Mouse (Mus musculus) spleen, embryonic (tissue): ENCODE data around the gene Il2rb.

Source experiments
- CTCF ChIA-PET: fragments of 350-600 bp; sonication (Branson Sonifier 250); formaldehyde crosslinking; loops from one replicate; lab custom pipeline; 2022; lab: Charles Lee

The Il2rb gene

DNA sequence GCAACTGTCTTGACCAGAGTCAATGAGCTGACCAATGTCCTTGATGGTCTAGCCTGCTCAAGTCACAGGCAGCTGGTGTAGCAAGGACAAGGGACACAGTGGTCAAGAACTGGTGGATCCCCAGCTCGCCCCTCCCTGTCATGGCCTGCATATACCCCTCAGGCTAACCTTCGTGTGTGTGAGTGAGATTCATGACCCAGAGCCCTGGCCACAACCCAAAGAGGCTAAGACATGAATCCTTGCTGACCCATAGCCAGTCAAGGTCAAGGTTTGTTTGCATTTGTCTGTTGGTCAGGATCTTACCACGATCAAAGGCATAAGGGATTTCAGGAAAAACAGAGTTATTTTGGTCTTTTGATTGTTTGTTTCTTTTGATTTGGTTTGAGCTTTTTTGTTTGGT, 12.6 kb downstream of the Il2rb start:
- CTCF ChIA-PET: no interaction called here

DNA sequence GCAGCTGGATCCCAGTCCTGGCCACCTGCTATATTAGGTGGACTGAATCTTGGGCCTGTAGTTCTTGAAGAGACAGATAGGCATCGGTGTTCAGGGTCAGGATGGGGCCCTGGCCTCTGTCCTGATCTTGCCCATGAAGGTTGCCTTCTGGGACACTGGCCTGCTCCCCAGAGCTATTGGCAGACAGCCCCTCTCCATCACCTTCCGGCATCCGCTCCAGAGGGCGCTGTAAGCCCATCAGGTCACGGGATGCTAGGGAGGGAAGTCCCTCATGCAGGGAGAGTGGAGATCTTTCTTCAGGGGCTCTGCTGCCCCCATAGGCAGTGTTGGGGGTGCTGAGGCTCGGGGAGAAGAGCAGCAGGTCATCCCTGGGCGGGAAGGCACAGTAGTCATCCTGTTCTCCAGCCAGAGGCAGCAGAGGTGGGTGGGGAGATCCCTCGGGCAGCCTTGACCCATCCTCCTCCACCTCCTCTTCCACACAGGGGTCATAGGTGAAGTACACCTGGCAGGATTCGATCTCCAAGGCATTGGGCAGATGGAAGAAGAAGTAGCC, 13.5 kb downstream of the Il2rb start:
- CTCF ChIA-PET: no interaction called here

DNA sequence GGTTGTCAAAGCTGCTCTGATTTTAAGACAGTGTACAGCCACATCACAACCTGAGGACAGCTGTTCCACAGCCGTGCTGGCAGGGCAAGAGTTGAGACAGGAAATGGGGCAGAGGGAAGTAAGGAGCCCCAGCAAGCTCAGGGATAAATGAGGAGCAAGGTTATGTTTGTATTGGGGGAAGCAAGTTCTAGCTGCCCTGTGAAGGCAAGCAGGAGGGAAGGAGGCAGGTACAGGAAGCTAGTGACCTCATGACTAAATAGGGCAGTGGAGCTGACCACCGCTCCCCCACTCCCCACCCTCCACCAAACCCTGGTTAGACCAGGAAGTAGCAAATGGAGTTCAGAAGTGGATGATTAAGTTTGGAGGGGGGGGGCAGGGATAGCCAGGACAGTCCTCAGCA, 14.1 kb downstream of the Il2rb start:
- CTCF ChIA-PET: no interaction called here

DNA sequence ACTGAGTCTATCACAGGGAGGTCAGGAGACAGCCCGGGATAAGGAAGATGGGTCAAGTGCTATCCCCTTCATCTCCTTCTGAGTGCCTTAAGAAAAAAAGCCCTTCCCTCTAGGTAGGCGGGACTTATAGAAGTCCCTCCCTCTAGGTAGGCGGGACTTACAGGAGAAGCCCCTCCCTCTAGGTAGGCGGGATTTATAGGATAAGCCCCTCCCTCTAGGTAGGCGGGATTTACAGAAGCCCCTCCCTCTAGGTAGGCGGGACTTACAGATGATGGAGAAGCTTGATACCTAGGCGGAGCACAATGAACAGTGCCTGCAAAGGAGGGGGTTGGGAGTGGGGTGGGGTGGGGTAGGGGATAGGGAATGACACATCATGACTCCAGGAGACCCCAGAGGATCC, 15.0 kb downstream of the Il2rb start:
- CTCF ChIA-PET: interaction anchor here (0.5 to 0.6 kb wide), 2 partner anchors 11 to 298 kb away, joined by 3 read pairs; no protein-coding TSS in a partner anchor

DNA sequence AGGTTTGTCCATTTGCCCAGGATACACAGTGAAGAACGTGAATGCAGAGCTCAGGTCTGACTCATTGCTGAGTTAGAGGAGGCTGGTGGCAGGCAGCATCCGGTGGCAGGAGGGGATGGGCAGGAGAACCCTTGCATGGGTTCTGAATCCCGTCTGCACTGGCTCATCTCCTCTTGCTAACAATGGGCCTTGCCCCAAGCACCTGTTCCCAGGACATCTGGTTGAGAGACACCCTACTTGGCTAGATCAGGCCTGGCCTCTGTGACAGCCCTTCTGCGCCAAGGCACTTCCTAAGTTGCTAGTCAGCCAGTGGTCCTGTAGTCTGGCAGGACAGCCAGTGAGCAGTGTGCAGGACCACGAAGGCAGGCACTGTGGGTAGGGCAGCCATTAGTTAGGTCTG, 15.6 kb downstream of the Il2rb start:
- CTCF ChIA-PET: no interaction called here

DNA sequence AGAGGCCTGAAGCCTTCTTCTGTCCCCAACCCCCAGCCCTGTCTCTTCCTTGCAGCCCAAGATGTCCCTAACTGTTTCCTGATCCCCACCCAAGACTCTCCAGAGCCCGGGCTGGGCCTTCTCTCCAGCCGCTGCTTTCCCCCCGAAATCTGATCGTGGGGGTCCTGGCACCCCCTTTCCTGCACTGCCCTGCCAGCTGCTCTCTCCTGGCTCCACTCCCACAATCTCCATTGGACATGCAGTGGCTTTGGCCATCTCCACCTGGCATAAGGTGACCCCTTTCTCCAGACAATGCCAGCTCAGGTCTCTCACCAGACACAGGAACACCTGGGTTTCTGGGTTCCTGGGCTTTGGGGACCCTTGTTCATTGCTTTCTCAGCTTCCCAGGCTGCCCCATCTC, 17.0 kb downstream of the Il2rb start:
- CTCF ChIA-PET: no interaction called here

DNA sequence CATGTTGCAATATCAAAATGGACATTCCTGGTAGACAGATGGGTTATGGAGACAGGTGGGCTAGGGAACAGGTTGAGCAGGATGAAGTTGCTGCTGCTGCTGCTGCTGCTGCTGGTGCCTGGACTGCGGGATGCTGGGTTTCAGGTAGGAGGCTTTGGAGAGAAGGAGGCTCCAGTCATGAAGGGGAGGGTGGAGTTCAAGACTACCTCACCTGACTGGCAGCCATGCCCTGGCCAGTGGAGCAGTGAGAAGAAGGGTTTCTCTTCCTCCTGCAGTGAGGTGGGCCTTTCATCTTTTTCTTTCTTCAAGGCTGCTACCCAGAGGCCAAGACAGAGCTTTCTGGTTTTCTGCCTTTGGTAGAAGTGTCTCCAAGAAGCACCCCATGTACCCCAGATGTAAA, 18.2 kb downstream of the Il2rb start:
- CTCF ChIA-PET: no interaction called here

DNA sequence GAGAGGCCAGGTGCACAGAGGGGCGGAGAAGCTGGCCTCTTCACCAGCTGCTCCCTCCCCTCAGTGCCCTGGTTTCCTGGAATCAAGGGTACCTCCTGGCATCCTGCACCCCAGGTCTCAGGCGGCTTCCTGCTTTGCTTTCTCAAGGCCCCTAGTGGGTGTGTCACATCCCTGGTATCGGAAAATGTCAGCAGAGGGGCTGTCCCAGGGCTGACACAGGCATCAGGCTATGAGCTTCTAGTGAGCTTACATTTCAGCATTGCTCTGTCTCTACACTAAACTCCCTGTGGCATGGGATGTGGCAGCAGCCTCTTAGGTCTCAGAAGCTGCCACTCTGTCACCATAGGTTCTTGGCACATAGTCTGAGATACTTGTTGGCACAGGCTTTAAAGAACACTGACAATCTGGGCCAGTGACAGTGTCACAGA, 19.5 kb downstream of the Il2rb start:
- CTCF ChIA-PET: no interaction called here

DNA sequence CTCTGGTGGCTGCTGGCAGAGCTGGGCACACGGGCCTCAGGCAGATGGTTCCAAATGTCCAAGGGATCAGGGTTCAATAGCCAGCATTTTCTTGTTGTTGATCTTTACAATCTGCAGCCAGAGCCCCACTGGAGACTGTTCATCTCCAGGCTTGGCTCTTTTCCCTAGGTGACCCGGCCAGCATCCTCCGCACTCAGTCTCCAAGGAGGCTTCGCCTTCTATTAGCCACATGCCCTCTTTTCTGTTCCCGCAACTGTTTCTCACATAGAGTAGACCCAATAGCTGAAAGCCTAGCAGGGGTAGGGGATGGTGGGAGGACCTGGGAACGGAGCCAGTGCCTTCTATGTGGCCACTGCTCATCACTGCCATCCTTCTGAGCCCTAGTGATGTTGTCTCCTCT, 21.6 kb downstream of the Il2rb start:
- CTCF ChIA-PET: no interaction called here

DNA sequence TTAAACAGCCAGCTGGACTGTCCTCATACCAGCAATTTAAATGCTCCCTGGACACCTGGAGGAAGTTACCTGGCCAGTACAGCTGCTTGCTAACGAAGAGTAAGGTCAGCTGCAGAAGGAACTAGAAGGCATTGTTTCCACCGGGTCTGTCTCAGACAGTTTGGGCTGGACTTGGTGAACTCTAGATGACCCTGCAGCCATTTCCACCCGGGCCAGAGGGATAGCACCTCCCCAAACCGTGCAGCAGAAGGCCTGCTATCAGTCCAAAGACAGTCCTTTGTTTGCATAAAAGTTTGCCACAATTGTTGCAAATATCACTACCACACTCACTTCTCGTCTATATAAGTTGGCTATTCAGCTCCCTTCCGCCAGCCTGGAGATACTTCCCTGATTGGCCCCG, 23.2 kb downstream of the Il2rb start:
- CTCF ChIA-PET: no interaction called here

DNA sequence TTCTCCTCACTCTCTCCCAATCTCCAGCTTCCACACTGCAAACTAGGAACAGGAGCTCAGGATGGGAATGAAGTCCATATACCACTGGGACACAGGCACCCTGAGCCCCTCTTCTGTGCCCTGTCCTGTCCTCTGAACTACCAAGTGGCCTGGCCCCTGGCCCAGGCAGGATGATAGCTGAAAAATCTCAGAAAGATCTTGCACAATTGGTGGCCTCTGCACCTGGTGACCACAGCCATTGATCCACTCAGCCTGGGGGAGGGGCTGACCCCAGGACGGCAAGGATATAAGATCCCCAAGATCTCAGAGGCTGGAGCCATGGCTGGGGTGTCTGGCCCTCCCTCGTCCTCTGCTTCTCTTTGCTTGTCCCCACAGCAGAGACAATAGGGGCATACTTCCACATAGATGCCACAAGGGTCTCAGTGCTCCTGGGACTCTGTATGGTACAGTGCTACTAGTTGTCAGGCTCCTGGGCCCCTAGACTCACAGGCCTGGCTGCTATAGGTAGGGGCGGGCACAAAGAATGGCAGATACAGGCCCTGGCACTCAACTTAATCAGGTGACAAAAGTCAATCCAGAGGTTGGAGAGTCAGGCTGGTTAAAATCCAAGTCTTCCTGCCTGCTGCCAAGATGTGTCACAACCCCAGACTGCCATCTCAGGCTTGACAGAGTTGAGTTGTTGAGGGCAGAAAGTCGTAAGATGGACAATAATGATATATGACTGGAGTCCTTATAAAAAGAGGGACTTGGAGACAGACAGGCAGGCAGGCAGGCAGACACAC, 24.4 kb downstream of the Il2rb start:
- CTCF ChIA-PET: no interaction called here

DNA sequence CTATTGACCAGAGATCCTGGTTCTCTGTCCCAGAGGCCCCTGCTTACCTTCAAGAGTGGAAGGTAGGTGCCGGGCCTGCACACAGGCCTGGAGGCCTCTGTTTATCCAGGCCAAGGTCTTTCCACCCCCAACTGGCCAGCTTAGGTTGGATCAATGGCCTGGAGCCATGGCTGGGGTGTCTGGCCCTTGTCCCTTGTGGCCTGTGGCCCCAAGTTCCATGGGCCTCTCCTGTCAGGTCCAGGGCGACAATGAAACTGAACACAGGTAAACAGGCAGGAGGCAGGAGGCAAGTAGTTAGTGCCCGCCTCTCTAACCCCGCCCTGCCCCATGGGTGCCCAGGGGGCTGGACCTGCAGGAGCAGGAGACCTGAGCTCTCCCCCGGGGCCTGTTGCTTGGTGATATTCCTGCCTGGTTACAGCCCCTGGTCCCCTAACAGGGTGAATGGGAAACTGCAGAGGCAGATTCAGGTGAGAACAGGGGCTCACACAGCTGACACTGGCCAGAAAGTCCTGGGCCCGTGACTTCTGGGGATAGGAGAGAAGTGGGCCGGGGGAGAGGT, 26.6 kb downstream of the Il2rb start, which contains the start of gene Tmprss6:
Gene Tmprss6, minus strand, starts transcription at position 256 of the 559 bp plus-strand sequence.
- CTCF ChIA-PET: no interaction called here

DNA sequence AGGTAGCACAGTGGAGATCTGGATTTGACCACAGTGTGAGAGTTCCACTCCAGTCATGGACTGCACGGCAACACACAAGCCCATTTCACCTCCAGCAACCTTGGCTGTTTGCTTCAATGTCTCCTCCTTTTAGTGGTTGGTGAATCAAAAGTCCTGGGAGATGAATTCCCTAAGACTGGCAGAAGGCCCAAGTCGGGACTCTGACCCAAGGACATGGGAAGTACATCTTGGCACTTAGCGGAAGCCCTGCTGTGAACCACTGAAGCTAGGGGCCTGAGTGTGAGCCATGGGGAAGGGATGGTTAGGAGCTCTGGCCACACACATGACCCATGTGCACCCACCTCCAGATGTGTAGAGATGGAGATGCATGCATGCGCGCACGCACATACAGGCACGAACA, 27.5 kb downstream of the Il2rb start:
- CTCF ChIA-PET: no interaction called here

DNA sequence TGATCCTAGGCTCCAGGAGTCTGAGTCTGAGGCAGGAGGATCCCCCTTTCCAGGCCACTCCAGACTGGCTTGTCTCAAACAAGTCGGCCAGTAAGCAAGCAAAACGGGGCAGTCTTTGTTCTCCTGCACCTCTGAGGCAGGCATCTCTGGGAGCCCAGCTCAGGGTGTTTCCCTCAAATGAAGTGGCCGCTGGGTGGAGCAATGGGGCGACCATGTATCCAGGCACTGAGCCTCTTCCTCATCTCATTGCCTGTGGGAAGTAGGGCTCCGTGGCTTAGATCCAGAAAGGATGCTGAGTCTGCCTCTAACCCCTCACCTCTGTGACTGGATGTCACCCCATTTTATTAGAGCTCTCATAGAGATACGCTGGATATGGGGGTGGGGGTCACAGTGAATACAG, 28.3 kb downstream of the Il2rb start:
- CTCF ChIA-PET: no interaction called here

DNA sequence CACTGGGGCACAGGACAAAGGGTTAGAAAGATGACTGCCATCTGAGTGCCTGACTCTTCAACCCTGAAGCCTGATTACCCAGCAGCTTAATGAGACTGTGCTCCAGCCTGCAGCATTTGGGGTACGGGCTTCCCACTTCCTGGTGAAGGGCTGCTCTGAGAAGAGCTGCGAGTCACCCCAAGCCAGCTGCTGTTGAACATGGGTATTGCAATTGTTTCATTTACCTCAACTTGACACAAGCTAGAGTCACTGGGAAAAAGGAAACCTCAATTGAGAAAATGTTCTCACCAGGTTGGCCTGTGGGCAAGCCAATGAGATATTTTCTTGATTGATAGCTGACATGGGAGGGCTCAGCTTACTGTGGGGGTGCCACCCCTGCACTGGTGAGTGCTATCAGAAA, 32.1 kb downstream of the Il2rb start:
- CTCF ChIA-PET: no interaction called here

DNA sequence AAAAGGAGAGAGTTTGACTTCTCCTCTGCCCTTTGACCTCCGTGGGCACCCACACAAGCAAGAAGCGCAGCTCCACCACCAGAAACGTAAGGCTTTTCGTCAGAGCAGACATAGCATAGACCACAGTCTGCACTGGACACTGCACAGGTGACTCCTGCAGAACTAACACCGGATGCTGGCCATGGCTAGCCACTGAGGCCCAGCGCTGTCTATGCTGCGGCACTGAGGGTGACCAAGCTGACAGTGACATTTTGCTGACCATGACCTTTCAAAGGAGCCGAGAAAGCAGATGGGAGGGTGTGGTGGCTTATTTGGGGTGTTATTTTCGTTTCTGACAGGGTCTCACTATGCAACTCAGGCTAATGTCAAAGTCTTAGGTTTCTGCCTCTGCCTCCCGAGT, 37.9 kb downstream of the Il2rb start:
- CTCF ChIA-PET: no interaction called here

DNA sequence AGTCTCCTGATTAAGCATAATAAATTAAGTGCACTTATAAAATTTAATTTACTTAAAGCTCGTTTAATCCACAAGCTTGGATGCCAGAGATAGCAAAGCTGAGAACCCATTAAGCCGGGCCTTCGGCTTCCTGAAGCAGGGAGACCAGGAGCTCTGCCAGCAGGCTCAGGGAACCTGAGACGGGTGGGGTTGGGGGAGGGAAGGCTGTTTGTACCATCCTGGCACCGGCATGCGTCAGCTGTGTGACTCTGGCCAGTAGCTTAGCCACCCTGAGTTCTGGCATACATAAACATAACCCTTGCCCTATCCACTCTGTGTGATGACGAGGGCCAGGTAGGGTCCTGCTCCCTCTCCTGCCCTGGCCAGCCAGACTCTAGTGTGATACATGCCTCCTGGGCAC, 39.0 kb downstream of the Il2rb start:
- CTCF ChIA-PET: no interaction called here

DNA sequence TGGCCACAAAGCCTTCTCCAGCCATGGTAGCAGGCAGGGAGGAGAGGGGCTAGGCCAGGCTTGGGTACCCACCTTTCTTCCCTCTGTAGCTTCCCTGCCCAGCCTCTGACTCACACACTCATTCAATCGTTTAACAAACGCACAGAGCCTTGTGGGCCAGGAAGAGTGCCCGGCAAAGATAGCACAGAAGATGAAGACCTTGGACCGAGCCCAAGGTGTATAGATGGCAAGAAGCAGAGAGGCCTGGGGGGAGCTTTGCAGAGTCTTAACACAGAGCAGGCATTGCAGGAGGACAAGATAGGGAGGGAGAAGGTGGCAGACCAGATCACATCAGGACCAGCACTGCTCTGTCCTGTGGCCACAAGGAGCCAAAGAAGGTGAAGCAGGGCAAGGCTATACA, 39.9 kb downstream of the Il2rb start:
- CTCF ChIA-PET: no interaction called here

DNA sequence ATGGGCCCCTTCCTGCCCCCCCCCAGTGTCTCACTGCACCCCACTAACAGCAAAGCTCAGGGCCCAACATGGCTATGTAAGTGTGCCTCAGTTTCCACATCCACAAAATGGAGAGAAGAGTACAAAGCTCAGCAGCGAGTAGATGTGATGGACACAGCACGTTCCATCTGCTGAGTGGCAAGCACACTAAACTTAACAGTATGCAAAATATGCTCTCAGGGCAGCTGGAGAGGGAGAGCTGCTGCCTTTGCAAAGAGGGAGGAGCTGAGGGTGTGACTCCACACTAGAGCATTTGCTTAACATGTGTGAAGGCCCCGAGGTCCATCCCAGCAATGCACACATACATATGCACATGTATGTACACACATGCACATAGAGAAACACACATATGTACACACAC, 42.1 kb downstream of the Il2rb start:
- CTCF ChIA-PET: interaction anchor here (0.6 kb wide), 1 partner anchor 183 kb away, joined by 9 read pairs; no protein-coding TSS in a partner anchor

DNA sequence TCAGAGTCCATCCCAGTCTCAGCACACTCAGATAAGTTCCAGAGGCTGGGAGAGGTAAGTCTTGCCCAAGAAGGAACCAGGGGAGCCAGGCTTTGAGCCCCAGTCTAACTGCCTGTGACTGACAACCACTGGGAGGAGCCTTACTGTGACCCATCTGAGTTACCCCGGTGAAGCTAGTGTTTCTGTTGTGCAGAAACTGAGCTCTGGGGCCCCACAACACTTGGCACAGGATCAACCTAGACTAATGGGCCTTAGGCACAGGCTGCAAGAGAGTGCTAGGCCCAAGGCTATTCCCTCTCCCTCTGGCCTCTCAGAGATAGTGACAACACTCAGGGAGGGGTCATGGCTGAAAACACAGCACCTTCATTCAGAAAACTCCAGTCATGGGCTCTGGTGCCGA, 43.9 kb downstream of the Il2rb start:
- CTCF ChIA-PET: no interaction called here

DNA sequence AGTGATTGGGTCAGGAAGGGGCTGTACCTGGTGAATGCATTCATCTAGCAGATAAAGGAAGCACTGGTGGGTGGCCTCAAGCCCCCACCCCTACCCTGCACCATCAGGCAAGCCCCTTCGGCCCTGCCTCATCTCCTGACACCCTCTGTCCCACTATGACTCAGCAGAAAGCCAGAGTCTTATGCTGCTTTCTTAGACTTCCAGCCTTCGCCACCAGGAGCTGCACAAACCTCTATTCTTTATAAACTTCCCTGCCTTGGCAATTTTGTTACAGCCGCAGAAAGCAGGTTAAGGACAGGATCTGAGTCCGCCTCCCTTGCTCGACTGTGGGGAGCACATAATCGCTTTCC, 44.7 kb downstream of the Il2rb start:
- CTCF ChIA-PET: interaction anchor here (0.6 kb wide), 2 partner anchors 275 to 571 kb away, joined by 4 read pairs; no protein-coding TSS in a partner anchor

DNA sequence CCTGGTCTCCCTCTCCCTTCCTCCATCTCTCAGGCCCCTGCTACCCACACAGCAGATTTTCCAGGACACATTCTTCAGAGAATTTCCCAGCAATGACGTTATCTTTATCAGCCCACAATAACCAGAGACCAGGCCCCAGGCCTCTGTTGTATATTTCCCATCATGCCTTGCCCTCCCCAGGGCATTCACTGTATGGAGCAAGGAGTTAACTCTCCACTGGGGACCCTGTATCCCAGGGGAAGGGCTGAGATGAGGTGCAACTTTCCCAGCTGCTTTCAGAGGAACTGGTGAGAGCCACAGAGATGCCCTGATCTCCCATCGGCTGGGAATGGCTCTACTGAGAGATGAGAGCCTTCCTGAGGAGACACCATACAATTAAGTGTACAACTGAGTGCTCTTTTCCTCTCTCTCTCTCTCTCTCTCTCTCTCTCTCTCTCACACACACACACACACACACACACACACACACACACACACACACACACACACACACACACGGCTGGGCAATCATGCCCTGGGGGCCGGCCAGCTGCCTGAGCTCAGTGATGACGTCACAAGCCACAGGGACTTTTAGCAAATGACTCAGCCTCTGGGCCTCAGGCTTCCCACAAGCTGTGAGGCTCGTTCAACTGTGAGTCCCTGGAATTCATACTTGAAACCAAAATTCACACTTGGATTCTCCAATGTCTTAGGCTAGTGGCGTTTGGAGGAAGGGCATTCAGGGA, 45.2 kb downstream of the Il2rb start:
- CTCF ChIA-PET: interaction anchor here (0.6 to 0.7 kb wide), 3 partner anchors 274 to 571 kb away, joined by 4 to 9 read pairs (median 4); no protein-coding TSS in a partner anchor
